8 mouse cellular contexts compared by ENCODE assay signal in genomic region chr19:10561558-10562314, GRCm38 (mm10). TPM values are rescaled to one million over a fixed set of nuclear protein-coding genes. Genes with fewer than 3 reads are reported as not detected.
A peak's percentile ranks its signal among the peaks of the same experiment; 100 is the strongest.
DNase-seq lines count a peak whose midpoint lies in the region; ATAC-seq and TF ChIP-seq lines count a peak whose summit lies in the region.

No protein-coding gene starts in this region.

- H3K4me1 ChIP-seq in MEL (ENCODE audit: control insufficient read depth in 1 of 2, insufficient read depth in 2 of 2, low read length in 2 of 2): peaks cover 0 to 17% of the 10 kb centered on the region in 2 experiments; a peak in 2 of 4 replicates
- H3K4me1 ChIP-seq in midbrain, embryonic 16.5 days (ENCODE audit: control insufficient read depth, insufficient read depth, low read length): peaks cover 3% of the 10 kb centered on the region; the same call in 1 of the 2 replicates

- no peak for TF ChIP-seq POLR2A in MEL (IDR thresholded peaks at IDR 0.05; ENCODE audit: control insufficient read depth in 1 of 2, insufficient read depth in 1 of 2, low read depth in 1 of 2, low read length in 2 of 2, poor library complexity in 1 of 2)

- peak; percentile 14 to 74; a peak in 2 of 4 replicates for TF ChIP-seq EP300 in MEL (IDR thresholded peaks at IDR 0.05; ENCODE audit: low read depth in 1 of 2, low read length in 2 of 2)

- peaks cover 0 to 12% of the 10 kb centered on the region in 2 experiments; a peak in 2 of 4 replicates for H3K36me3 ChIP-seq in MEL (ENCODE audit: control insufficient read depth in 1 of 2, insufficient read depth in 2 of 2, low read length in 2 of 2)
- no peaks in the 10 kb centered on the region for H3K36me3 ChIP-seq in midbrain, embryonic 16.5 days (ENCODE audit: control insufficient read depth, insufficient read depth, low read length)

- no peak for TF ChIP-seq CTCF in gastrocnemius, adult 2 months (IDR thresholded peaks at IDR 0.05)
- TF ChIP-seq CTCF in MEL (IDR thresholded peaks at IDR 0.05 in 2 of 3, conservative IDR thresholded peaks at IDR 0.05 in 1 of 3; ENCODE audit: control insufficient read depth in 1 of 3, insufficient read depth in 1 of 3, low read depth in 2 of 3, low read length in 3 of 3, poor library complexity in 1 of 3, severe bottlenecking in 1 of 3): no peak

- ATAC-seq in erythroblast, adult 5-6 weeks (replicated peaks; ENCODE audit: low FRiP score, poor library complexity, severe bottlenecking): no peak
- ATAC-seq in midbrain, embryonic 16.5 days: no peak
- ATAC-seq in inflammation-experienced regulatory T-cells, adult 6 months: no peak

- H3K4me2 ChIP-seq in midbrain, embryonic 16.5 days (ENCODE audit: low read length): no peak overlapping the region

- H3K4me3 ChIP-seq in gastrocnemius, adult 2 months: no peak overlapping the region
- H3K4me3 ChIP-seq in MEL (ENCODE audit: control insufficient read depth in 1 of 2, insufficient read depth in 1 of 2, low read depth in 2 of 2, low read length in 2 of 2): no peak overlapping the region
- H3K4me3 ChIP-seq in midbrain, embryonic 16.5 days (ENCODE audit: low read depth, low read length): no peak overlapping the region

- H3K79me2 ChIP-seq in MEL (ENCODE audit: control insufficient read depth, insufficient read depth, low read length, poor library complexity): no peaks in the 10 kb centered on the region

- H3K27me3 ChIP-seq in MEL (ENCODE audit: control insufficient read depth in 1 of 2, insufficient read depth in 2 of 2, low read length in 2 of 2): no peaks in the 10 kb centered on the region
- H3K27me3 ChIP-seq in midbrain, embryonic 16.5 days (ENCODE audit: control insufficient read depth, insufficient read depth, low read depth, low read length): no peaks in the 10 kb centered on the region

- DNase-seq in gastrocnemius, adult 2 months: peak; percentile 22
- DNase-seq in gastrocnemius, postnatal 10 days: no peak
- peak; percentile 64 for DNase-seq in MEL (ENCODE audit: low read depth, low spot score)
- peak; percentile 97 for DNase-seq in heart, adult 11 months
- peak; percentile 41 for DNase-seq in kidney, postnatal 14 days

- intact Hi-C loops in gastrocnemius, adult 2 months (cut with DNase I): no loop called here

- H3K9ac ChIP-seq in MEL (ENCODE audit: control insufficient read depth, low read depth, low read length, poor library complexity, severe bottlenecking): no peak overlapping the region
- no peak overlapping the region for H3K9ac ChIP-seq in midbrain, embryonic 16.5 days (ENCODE audit: low read depth, low read length)

- no peaks in the 10 kb centered on the region for H3K9me3 ChIP-seq in MEL (replicated peaks; ENCODE audit: insufficient read depth, low read length)
- H3K9me3 ChIP-seq in midbrain, embryonic 16.5 days (replicated peaks; ENCODE audit: control insufficient read depth, low read length, poor library complexity, severe bottlenecking): no peaks in the 10 kb centered on the region

- H3K27ac ChIP-seq in gastrocnemius, adult 2 months: peak overlapping the region; percentile 71
- H3K27ac ChIP-seq in MEL (ENCODE audit: control insufficient read depth, low read depth, low read length): no peak overlapping the region
- no peak overlapping the region for H3K27ac ChIP-seq in midbrain, embryonic 16.5 days (ENCODE audit: low read length)

- no peak for TF ChIP-seq RAD21 in MEL (IDR thresholded peaks at IDR 0.05; ENCODE audit: low read depth, low read length)

- WGBS in midbrain, embryonic 16.5 days: 70% methylated on average over 6 of the region's 6 CpGs

TF ChIP-seq in MEL, 35 proteins besides CTCF, POLR2A, EP300 and RAD21:
- TF ChIP-seq ETS1 (IDR thresholded peaks at IDR 0.05; ENCODE audit: low read depth, low read length) (peak; percentile 41; the same call in 1 of the 2 replicates), MAX (IDR thresholded peaks at IDR 0.05; ENCODE audit: low read length) (no peak), USF1 (IDR thresholded peaks at IDR 0.05; ENCODE audit: low read depth, low read length) (no peak), ELF1 (IDR thresholded peaks at IDR 0.05; ENCODE audit: low read depth, low read length) (no peak), RCOR1 (IDR thresholded peaks at IDR 0.05; ENCODE audit: low read depth, low read length) (peak; percentile 32; the same call in 1 of the 2 replicates), KAT2A (conservative IDR thresholded peaks at IDR 0.05; ENCODE audit: low read depth, low read length) (no peak), CHD1 (IDR thresholded peaks at IDR 0.05; ENCODE audit: low read depth, low read length) (no peak), GATA1 (IDR thresholded peaks at IDR 0.05; ENCODE audit: low read depth, low read length) (peak; percentile 72)
TF ChIP-seq in MEL: peak in this region for 3.

RNA-seq across cellular contexts. Expression of gene Tmem216, which starts 5.7 kb away (rescaled TPM):
- 1 to 10 TPM; 2.1 to 3.3 TPM for total RNA-seq in gastrocnemius, adult 2 months (2021)
- total RNA-seq in gastrocnemius, postnatal 10 days (2021): 1 to 10 TPM; 2.3 to 3.0 TPM
- 38.5 and 48.0 TPM in 2 replicates for total RNA-seq in MEL (2012; rRNA removed)
- 10 to 100 TPM in 1 of 2 experiments, not detected in 1; 48.1 TPM for polyA plus RNA-seq in MEL (2012; ENCODE audit: insufficient read depth in 1 of 2, insufficient read length in 2 of 2, low read depth in 1 of 2, low replicate concordance in 2 of 2, missing spikeins in 1 of 2)
- total RNA-seq in erythroblast, adult 5-6 weeks (2015; ENCODE audit: low replicate concordance): 9.6 and 18.2 TPM in 2 replicates
- total RNA-seq in erythroblast, adult 5-6 weeks (2017; ENCODE audit: low replicate concordance): 7.2 and 21.6 TPM in 2 replicates
- 52.0 and 52.3 TPM in 2 replicates for polyA plus RNA-seq in midbrain, embryonic 16.5 days (2015; fragmentation: Nextera tagmentation; extraction: Ambion mirVana)
- 10 to 100 TPM in 1 of 3 experiments, 1 to 10 TPM in 2; 5.3 to 11.9 (median 9.8) TPM for polyA plus RNA-seq in inflammation-experienced regulatory T-cells, adult 6 months (2017; shearing (Covaris generic))

RNA-seq across cellular contexts. Expression of gene Cyb561a3, which starts 15.2 kb away (rescaled TPM):
- 1 to 10 TPM; 6.3 to 6.4 TPM for total RNA-seq in gastrocnemius, adult 2 months (2021)
- total RNA-seq in gastrocnemius, postnatal 10 days (2021): 1 to 10 TPM; 5.0 to 6.1 TPM
- 7.6 and 9.0 TPM in 2 replicates for total RNA-seq in MEL (2012; rRNA removed)
- 10 to 100 TPM in 1 of 2 experiments, not detected in 1; 14.3 TPM for polyA plus RNA-seq in MEL (2012; ENCODE audit: insufficient read depth in 1 of 2, insufficient read length in 2 of 2, low read depth in 1 of 2, low replicate concordance in 2 of 2, missing spikeins in 1 of 2)
- total RNA-seq in erythroblast, adult 5-6 weeks (2015; ENCODE audit: low replicate concordance): 10.2 and 13.8 TPM in 2 replicates
- total RNA-seq in erythroblast, adult 5-6 weeks (2017; ENCODE audit: low replicate concordance): 6.7 and 7.7 TPM in 2 replicates
- polyA plus RNA-seq in midbrain, embryonic 16.5 days (2015; fragmentation: Nextera tagmentation; extraction: Ambion mirVana): 24.5 and 26.4 TPM in 2 replicates
- 10 to 100 TPM; 31.7 to 42.7 (median 34.1) TPM for polyA plus RNA-seq in inflammation-experienced regulatory T-cells, adult 6 months (2017; shearing (Covaris generic))

RNA-seq across cellular contexts. Expression of gene Tmem138, which starts 15.4 kb away (rescaled TPM):
- 1 to 10 TPM; 1.5 TPM for total RNA-seq in gastrocnemius, adult 2 months (2021)
- 1 to 10 TPM; 2.3 to 3.3 TPM for total RNA-seq in gastrocnemius, postnatal 10 days (2021)
- total RNA-seq in MEL (2012; rRNA removed): 10.8 and 11.9 TPM in 2 replicates
- 10 to 100 TPM in 1 of 2 experiments, not detected in 1; 25.2 TPM for polyA plus RNA-seq in MEL (2012; ENCODE audit: insufficient read depth in 1 of 2, insufficient read length in 2 of 2, low read depth in 1 of 2, low replicate concordance in 2 of 2, missing spikeins in 1 of 2)
- 1.7 and 4.8 TPM in 2 replicates for total RNA-seq in erythroblast, adult 5-6 weeks (2015; ENCODE audit: low replicate concordance)
- 1.8 and 4.9 TPM in 2 replicates for total RNA-seq in erythroblast, adult 5-6 weeks (2017; ENCODE audit: low replicate concordance)
- polyA plus RNA-seq in midbrain, embryonic 16.5 days (2015; fragmentation: Nextera tagmentation; extraction: Ambion mirVana): 37.8 TPM in 2 replicates
- 10 to 100 TPM; 17.8 to 20.5 (median 18.6) TPM for polyA plus RNA-seq in inflammation-experienced regulatory T-cells, adult 6 months (2017; shearing (Covaris generic))

RNA-seq across cellular contexts. Expression of gene Sdhaf2, which starts 35.8 kb away (rescaled TPM):
- 10 to 100 TPM; 42.4 to 62.9 TPM for total RNA-seq in gastrocnemius, adult 2 months (2021)
- total RNA-seq in gastrocnemius, postnatal 10 days (2021): 10 to 100 TPM; 42.5 to 45.1 TPM
- 61.2 and 68.5 TPM in 2 replicates for total RNA-seq in MEL (2012; rRNA removed)
- 10 to 100 TPM in 1 of 2 experiments, not detected in 1; 74.6 TPM for polyA plus RNA-seq in MEL (2012; ENCODE audit: insufficient read depth in 1 of 2, insufficient read length in 2 of 2, low read depth in 1 of 2, low replicate concordance in 2 of 2, missing spikeins in 1 of 2)
- total RNA-seq in erythroblast, adult 5-6 weeks (2015; ENCODE audit: low replicate concordance): 21.5 and 35.4 TPM in 2 replicates
- total RNA-seq in erythroblast, adult 5-6 weeks (2017; ENCODE audit: low replicate concordance): 20.1 and 34.9 TPM in 2 replicates
- polyA plus RNA-seq in midbrain, embryonic 16.5 days (2015; fragmentation: Nextera tagmentation; extraction: Ambion mirVana): 60.2 and 62.7 TPM in 2 replicates
- polyA plus RNA-seq in inflammation-experienced regulatory T-cells, adult 6 months (2017; shearing (Covaris generic)): 10 to 100 TPM; 87.1 to 95.9 (median 94.8) TPM

RNA-seq across cellular contexts. Expression of gene Cpsf7, which starts 36.7 kb away (rescaled TPM):
- total RNA-seq in gastrocnemius, adult 2 months (2021): 10 to 100 TPM; 20.3 to 21.7 TPM
- 10 to 100 TPM; 26.6 to 33.0 TPM for total RNA-seq in gastrocnemius, postnatal 10 days (2021)
- 36.2 and 36.9 TPM in 2 replicates for total RNA-seq in MEL (2012; rRNA removed)
- 100 to 1,000 TPM in 1 of 2 experiments, 10 to 100 TPM in 1; 69.8 to 183 TPM for polyA plus RNA-seq in MEL (2012; ENCODE audit: insufficient read depth in 1 of 2, insufficient read length in 2 of 2, low read depth in 1 of 2, low replicate concordance in 2 of 2, missing spikeins in 1 of 2)
- total RNA-seq in erythroblast, adult 5-6 weeks (2015; ENCODE audit: low replicate concordance): 18.4 and 27.1 TPM in 2 replicates
- total RNA-seq in erythroblast, adult 5-6 weeks (2017; ENCODE audit: low replicate concordance): 20.4 and 20.8 TPM in 2 replicates
- 55.9 and 56.0 TPM in 2 replicates for polyA plus RNA-seq in midbrain, embryonic 16.5 days (2015; fragmentation: Nextera tagmentation; extraction: Ambion mirVana)
- polyA plus RNA-seq in inflammation-experienced regulatory T-cells, adult 6 months (2017; shearing (Covaris generic)): 10 to 100 TPM; 44.3 to 78.6 (median 67.6) TPM
